Mouse (Mus musculus) ovary, postnatal 36 days (tissue): Measurements from ENCODE around the gene Larp1.
"Not testable (repeated sequence)": the region's sequence is repeated elsewhere in the genome, so short reads cannot be mapped to it uniquely, and the experiment has no call there.

Experiments used
- DNase-seq: peaks from one replicate; pipeline ENCODE4 v3.0.0; 2022; ENCODE audit warnings: low spot score, mixed read lengths

Larp1 gene

GRCm38 (mm10) chr11:58028981-58029380 lies 20.1 kb downstream of the Larp1 start:
- no peak for DNase-seq

- no peak for DNase-seq
These were observed 21.0 kb downstream of the Larp1 start for GRCm38 (mm10) chr11:58029869-58030268.

- no peak for DNase-seq
These were observed 22.3 kb downstream of the Larp1 start for GRCm38 (mm10) chr11:58031176-58031575.

GRCm38 (mm10) chr11:58033635-58034034 lies 24.8 kb downstream of the Larp1 start:
- peak; percentile 27 for DNase-seq

GRCm38 (mm10) chr11:58039027-58039426 lies 30.2 kb downstream of the Larp1 start:
- DNase-seq, result no peak

- no peak for DNase-seq
These were observed 34.1 kb downstream of the Larp1 start for GRCm38 (mm10) chr11:58042861-58043431.

GRCm38 (mm10) chr11:58046438-58046837 lies 37.6 kb downstream of the Larp1 start:
- no peak for DNase-seq

- DNase-seq, result no peak
These were observed 48.6 kb downstream of the Larp1 start for GRCm38 (mm10) chr11:58057455-58057854.

- DNase-seq, result peak; percentile 69
These were observed 50.9 kb downstream of the Larp1 start for GRCm38 (mm10) chr11:58059752-58060151.

GRCm38 (mm10) chr11:58061218-58061617 lies 52.4 kb downstream of the Larp1 start:
- not testable (repeated sequence) for DNase-seq

- DNase-seq, result no peak
These were observed 53.7 kb downstream of the Larp1 start for GRCm38 (mm10) chr11:58062586-58062985.

GRCm38 (mm10) chr11:58065025-58065424 lies 56.2 kb downstream of the Larp1 start:
- DNase-seq, result no peak

- DNase-seq, result no peak
These were observed 64.1 kb downstream of the Larp1 start for GRCm38 (mm10) chr11:58072978-58073377.

GRCm38 (mm10) chr11:58077270-58077669 lies 68.4 kb downstream of the Larp1 start:
- DNase-seq, result no peak

- no peak for DNase-seq
These were observed 72.9 kb downstream of the Larp1 start for GRCm38 (mm10) chr11:58081716-58082115.

- DNase-seq, result no peak
These were observed 83.7 kb downstream of the Larp1 start for GRCm38 (mm10) chr11:58092541-58092940.

- peak; percentile 55 for DNase-seq
These were observed 84.2 kb downstream of the Larp1 start, which contains the start of gene Gm12248 for GRCm38 (mm10) chr11:58093021-58093528. Gene Gm12248 (minus strand): TSS chr11:58093134.

GRCm38 (mm10) chr11:58094766-58095165 lies 85.9 kb downstream of the Larp1 start:
- DNase-seq, result no peak

- no peak for DNase-seq
These were observed 86.7 kb downstream of the Larp1 start for GRCm38 (mm10) chr11:58095561-58095960.

- DNase-seq, result no peak
These were observed 87.3 kb downstream of the Larp1 start for GRCm38 (mm10) chr11:58096160-58096559.

GRCm38 (mm10) chr11:58096821-58097620 lies 88.2 kb downstream of the Larp1 start:
- no peak for DNase-seq

GRCm38 (mm10) chr11:58097621-58098365 lies 88.9 kb downstream of the Larp1 start:
- DNase-seq, result peak; percentile 29

- DNase-seq, result not testable (repeated sequence)
These were observed 89.5 kb downstream of the Larp1 start for GRCm38 (mm10) chr11:58098366-58098720.
